Mouse (Mus musculus): ENCODE measurements around the gene Olfr1391. TPM values are rescaled to one million over a fixed set of nuclear protein-coding genes. Genes with fewer than 3 reads are reported as not detected.

Gene Olfr1391
- not detected for polyA plus RNA-seq (2017; shearing (Covaris generic))

DNA sequence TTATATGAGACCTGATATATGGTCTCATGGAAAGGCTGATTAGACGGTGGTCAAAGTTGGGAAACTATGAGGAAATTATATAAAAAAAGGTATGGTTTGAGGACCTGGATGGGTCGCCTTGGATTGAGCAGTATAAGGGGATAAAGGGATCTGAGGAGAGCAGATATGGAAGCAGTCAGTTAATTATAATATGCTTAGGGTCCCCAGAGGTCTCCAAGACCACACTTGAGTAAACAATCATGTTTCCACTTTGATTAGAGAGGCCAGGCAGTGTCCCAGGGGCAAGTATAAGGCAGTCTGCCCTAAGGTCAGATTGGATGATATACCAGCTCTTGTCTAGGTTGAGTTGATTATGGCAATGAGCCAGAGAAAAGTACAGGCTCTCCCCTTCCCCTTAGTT is at the start of gene Olfr1391:
TSS of gene Olfr1391 (plus strand) at position 301 of the 400 bp plus-strand sequence.

DNA sequence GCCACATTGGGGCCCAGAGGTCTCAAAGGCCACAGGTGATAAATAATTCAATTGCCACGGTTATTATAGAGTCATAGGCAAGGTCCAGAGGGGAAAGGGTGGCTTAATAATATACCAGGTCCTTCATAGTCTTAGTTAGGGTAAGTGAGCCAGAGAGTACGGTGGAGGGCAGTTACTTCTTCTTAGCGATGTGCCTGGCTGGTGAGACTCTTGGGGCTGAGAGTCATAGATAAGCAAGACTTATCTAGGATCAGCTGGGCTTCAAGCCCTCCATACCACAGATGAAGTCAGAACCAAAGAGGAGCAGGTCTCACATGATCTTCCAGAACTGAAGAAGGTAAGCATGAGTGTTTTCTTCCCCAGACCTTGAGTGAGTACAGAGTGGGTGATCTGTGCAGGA is 44.3 kb upstream of the Olfr1391 start, which contains the start of gene Olfr1393:
TSS of gene Olfr1393 (plus strand) at position 83 of the 400 bp plus-strand sequence.

DNA sequence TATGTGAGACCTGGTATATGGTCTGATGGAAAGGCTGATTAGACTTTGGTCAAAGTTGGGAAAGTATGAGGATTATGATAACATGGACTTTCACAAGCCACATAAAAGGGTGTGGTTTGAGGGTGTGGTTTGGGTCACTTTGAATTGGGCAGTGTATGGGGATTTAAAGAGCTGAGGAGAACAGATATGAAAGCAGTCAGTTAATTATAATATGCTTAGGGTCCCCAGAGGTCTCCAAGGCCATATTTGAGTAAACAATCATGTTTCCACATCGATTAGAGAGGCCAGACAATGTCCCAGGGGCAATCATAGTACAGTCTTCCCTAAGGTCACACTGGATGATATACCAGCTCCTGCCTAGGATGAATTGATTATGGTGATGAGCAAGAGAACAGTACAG is 37.6 kb upstream of the Olfr1391 start, which contains the start of gene Olfr1392:
TSS of gene Olfr1392 (plus strand) at position 301 of the 400 bp plus-strand sequence.

GRCm38 (mm10) chr11:49304441-49304840 is 18.1 kb upstream of the Olfr1391 start, which contains the start of gene Olfr10:
Gene Olfr10 (plus strand): TSS chr11:49304741.

GRCm38 (mm10) chr11:49334888-49335287 is 12.3 kb downstream of the Olfr1391 start, which contains the start of gene Olfr1390:
Gene Olfr1390 (plus strand): TSS chr11:49335188.

Other genes starting within 250 kb of the Olfr1391 start
- 156 TPM for gene Ifi47, start 246.2 kb upstream of the Olfr1391 start, polyA plus RNA-seq (2017; shearing (Covaris generic))
- gene Olfr1396, start 207.9 kb upstream of the Olfr1391 start, polyA plus RNA-seq (2017; shearing (Covaris generic)): not detected
- gene Olfr1395, start 180.5 kb upstream of the Olfr1391 start, polyA plus RNA-seq (2017; shearing (Covaris generic)): 0.17 TPM
- not detected for gene Olfr1394, start 168.4 kb upstream of the Olfr1391 start, polyA plus RNA-seq (2017; shearing (Covaris generic))
- gene Btnl9, start 135.6 kb upstream of the Olfr1391 start, polyA plus RNA-seq (2017; shearing (Covaris generic)): 0.40 TPM
- 79.0 TPM for gene Zfp62, start 119.5 kb upstream of the Olfr1391 start, polyA plus RNA-seq (2017; shearing (Covaris generic))
- gene Mgat1, start 78.6 kb upstream of the Olfr1391 start, polyA plus RNA-seq (2017; shearing (Covaris generic)): 28.7 TPM
- not detected for gene Olfr1393, start 44.4 kb upstream of the Olfr1391 start, polyA plus RNA-seq (2017; shearing (Covaris generic))
- 0.21 TPM for gene Olfr1392, start 37.5 kb upstream of the Olfr1391 start, polyA plus RNA-seq (2017; shearing (Covaris generic))
- not detected for gene Olfr10, start 18.0 kb upstream of the Olfr1391 start, polyA plus RNA-seq (2017; shearing (Covaris generic))
- 0.26 TPM for gene Olfr1390, start 12.4 kb downstream of the Olfr1391 start, polyA plus RNA-seq (2017; shearing (Covaris generic))
- gene Olfr1389, start 100.3 kb downstream of the Olfr1391 start, polyA plus RNA-seq (2017; shearing (Covaris generic)): 0.10 TPM
- not detected for gene Olfr1388, start 113.9 kb downstream of the Olfr1391 start, polyA plus RNA-seq (2017; shearing (Covaris generic))
- gene Olfr1387, start 132.6 kb downstream of the Olfr1391 start, polyA plus RNA-seq (2017; shearing (Covaris generic)): 0.12 TPM
- not detected for gene Olfr1386, start 142.3 kb downstream of the Olfr1391 start, polyA plus RNA-seq (2017; shearing (Covaris generic))
- gene Olfr1385, start 166.3 kb downstream of the Olfr1391 start, polyA plus RNA-seq (2017; shearing (Covaris generic)): 0.38 TPM
- gene Olfr1384, start 184.0 kb downstream of the Olfr1391 start, polyA plus RNA-seq (2017; shearing (Covaris generic)): not detected
- gene Olfr1383, start 196.9 kb downstream of the Olfr1391 start, polyA plus RNA-seq (2017; shearing (Covaris generic)): not detected
- not detected for gene Olfr1382, start 205.5 kb downstream of the Olfr1391 start, polyA plus RNA-seq (2017; shearing (Covaris generic))
- gene Olfr1381, start 220.7 kb downstream of the Olfr1391 start, polyA plus RNA-seq (2017; shearing (Covaris generic)): not detected
- gene Olfr1380, start 234.1 kb downstream of the Olfr1391 start, polyA plus RNA-seq (2017; shearing (Covaris generic)): not detected

All from effector memory CD4-positive, alpha-beta T cell, adult 7 months (primary cell).